Mouse (Mus musculus): ENCODE data around the gene Kcnip1.

DNA sequence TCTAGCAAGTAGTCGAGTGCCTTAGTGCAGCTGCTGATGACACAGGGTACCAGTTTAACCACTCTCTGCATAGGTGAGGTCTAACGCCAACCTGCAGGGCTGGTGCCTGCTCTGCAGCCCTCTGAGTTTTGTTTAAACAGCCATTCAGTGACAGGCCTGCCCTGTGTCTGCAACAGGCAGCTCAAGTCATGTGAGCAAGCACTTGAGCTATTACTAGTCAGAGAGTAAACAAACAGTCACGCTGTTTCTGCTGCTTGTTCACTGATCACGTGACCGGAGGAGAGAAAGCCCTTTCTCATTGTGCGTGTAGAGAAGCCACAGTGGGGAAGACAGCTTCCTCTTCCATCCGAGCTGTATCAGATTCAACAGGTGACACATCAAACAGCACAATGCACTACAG is 248.5 kb downstream of the Kcnip1 start:
- TF ChIP-seq CTCF (IDR thresholded peaks at IDR 0.05; ENCODE audit: low read depth) (no peak), EP300 (IDR thresholded peaks at IDR 0.05; ENCODE audit: low read depth) (no peak)
